Comparison of ENCODE assay signal across 11 mouse cellular contexts in genomic region chr8:122905346-122905745, GRCm38 (mm10). TPM values are rescaled to one million over a fixed set of nuclear protein-coding genes. Genes with fewer than 3 reads are reported as not detected.
DNase-seq lines count a peak whose midpoint lies in the region; ATAC-seq and TF ChIP-seq lines count a peak whose summit lies in the region.
"Had no signal": no experiment of that assay in that cellular context is flagged by ENCODE, and none has a peak within 500 bp of the region (broad histone marks: within the 10 kb centered on the region; RNA-seq: fewer than 3 reads in every experiment).

No protein-coding gene starts in this region.

- H3K4me1 ChIP-seq in kidney, embryonic 16.5 days (ENCODE audit: insufficient read depth, low read length), result 0 out of 2 replicates have a peak, but pooled peaks cover 4% of the 10 kb centered on the region
- peaks cover 10 to 16% of the 10 kb centered on the region in 2 experiments for H3K4me1 ChIP-seq in MEL (ENCODE audit: control insufficient read depth in 1 of 2, insufficient read depth in 2 of 2, low read length in 2 of 2)
- H3K4me1 ChIP-seq in hindbrain, embryonic 10.5 days (replicated peaks), result peaks cover 47% of the 10 kb centered on the region

- no peak for ATAC-seq in kidney, embryonic 16.5 days (ENCODE audit: low FRiP score, low TSS enrichment)

- H3K9ac ChIP-seq in kidney, embryonic 16.5 days (replicated peaks; ENCODE audit: low read length), result no peak overlapping the region
- H3K9ac ChIP-seq in MEL (ENCODE audit: control insufficient read depth, low read depth, low read length, poor library complexity, severe bottlenecking), result no peak overlapping the region
- H3K9ac ChIP-seq: neural tube, embryonic 15.5 days had no signal

- no peak for TF ChIP-seq POLR2A in MEL (IDR thresholded peaks at IDR 0.05; ENCODE audit: control insufficient read depth in 1 of 2, insufficient read depth in 1 of 2, low read depth in 1 of 2, low read length in 2 of 2, poor library complexity in 1 of 2)

- no peak overlapping the region for H3K4me2 ChIP-seq in kidney, embryonic 16.5 days (replicated peaks; ENCODE audit: low read depth, low read length)
- H3K4me2 ChIP-seq: neural tube, embryonic 15.5 days had no signal

- peak; percentile 60 for DNase-seq in kidney, adult 9 months
- peak; percentile 61 for DNase-seq in MEL (ENCODE audit: low read depth, low spot score)
- peak; percentile 77 for DNase-seq in adrenal gland, adult 8-10 months
- DNase-seq in gastrocnemius, postnatal 10 days, result peak; percentile 27
- no peak for DNase-seq in left cerebral cortex, postnatal 36 days (ENCODE audit: low spot score in 2 of 2)
- DNase-seq in layer of hippocampus, postnatal 10 days (ENCODE audit: low spot score in 2 of 2), result no peak
- DNase-seq in hindbrain, embryonic 10.5 days (ENCODE audit: low spot score), result no peak

- no peak for TF ChIP-seq CTCF in MEL (IDR thresholded peaks at IDR 0.05 in 2 of 3, conservative IDR thresholded peaks at IDR 0.05 in 1 of 3; ENCODE audit: control insufficient read depth in 1 of 3, insufficient read depth in 1 of 3, low read depth in 2 of 3, low read length in 3 of 3, poor library complexity in 1 of 3, severe bottlenecking in 1 of 3)

- no peak overlapping the region for H3K27ac ChIP-seq in kidney, embryonic 16.5 days (ENCODE audit: low read length)
- no peak overlapping the region for H3K27ac ChIP-seq in MEL (ENCODE audit: control insufficient read depth, low read depth, low read length)
- H3K27ac ChIP-seq in hindbrain, embryonic 10.5 days, result no peak overlapping the region

- TF ChIP-seq RAD21 in MEL (IDR thresholded peaks at IDR 0.05; ENCODE audit: low read depth, low read length), result no peak

- no peak for TF ChIP-seq EP300 in MEL (IDR thresholded peaks at IDR 0.05; ENCODE audit: low read depth in 1 of 2, low read length in 2 of 2)

- WGBS in kidney, embryonic 16.5 days, result 82% methylated on average over 4 of the region's 4 CpGs
- WGBS in hindbrain, embryonic 10.5 days, result 93% methylated on average over 4 of the region's 4 CpGs

- intact Hi-C loops in left cerebral cortex, postnatal 36 days (cut with DNase I), result loop anchor here (5.0 kb wide), 1 partner anchor 197 kb away; the partner anchor contains the start of gene Rpl13

- no peaks in the 10 kb centered on the region for H3K9me3 ChIP-seq in kidney, embryonic 16.5 days (ENCODE audit: low read length)
- no peaks in the 10 kb centered on the region for H3K9me3 ChIP-seq in MEL (replicated peaks; ENCODE audit: insufficient read depth, low read length)
- H3K9me3 ChIP-seq in hindbrain, embryonic 10.5 days, result no peaks in the 10 kb centered on the region
- H3K9me3 ChIP-seq: neural tube, embryonic 15.5 days had no signal

- H3K36me3 ChIP-seq in kidney, embryonic 16.5 days (ENCODE audit: insufficient read depth, low read length), result peaks cover 8% of the 10 kb centered on the region
- peaks cover 13 to 21% of the 10 kb centered on the region in 2 experiments for H3K36me3 ChIP-seq in MEL (ENCODE audit: control insufficient read depth in 1 of 2, insufficient read depth in 2 of 2, low read length in 2 of 2)
- H3K36me3 ChIP-seq in hindbrain, embryonic 10.5 days, result peaks cover 47% of the 10 kb centered on the region

- peaks cover 19% of the 10 kb centered on the region for H3K79me2 ChIP-seq in MEL (ENCODE audit: control insufficient read depth, insufficient read depth, low read length, poor library complexity)

- H3K27me3 ChIP-seq in kidney, embryonic 16.5 days (ENCODE audit: insufficient read depth, low read length), result no peaks in the 10 kb centered on the region
- H3K27me3 ChIP-seq in MEL (ENCODE audit: control insufficient read depth in 1 of 2, insufficient read depth in 2 of 2, low read length in 2 of 2), result no peaks in the 10 kb centered on the region
- H3K27me3 ChIP-seq in hindbrain, embryonic 10.5 days (ENCODE audit: insufficient read depth, poor library complexity, severe bottlenecking), result no peaks in the 10 kb centered on the region
- H3K27me3 ChIP-seq: neural tube, embryonic 15.5 days had no signal

- H3K4me3 ChIP-seq in kidney, embryonic 16.5 days (ENCODE audit: low read length), result no peak overlapping the region
- no peak overlapping the region for H3K4me3 ChIP-seq in MEL (ENCODE audit: control insufficient read depth in 1 of 2, insufficient read depth in 1 of 2, low read depth in 2 of 2, low read length in 2 of 2)
- H3K4me3 ChIP-seq in hindbrain, embryonic 10.5 days, result no peak overlapping the region
- H3K4me3 ChIP-seq: neural tube, embryonic 15.5 days had no signal

TF ChIP-seq in MEL, 35 proteins besides CTCF, POLR2A, EP300 and RAD21:
- peak; percentile 33; the same call in 1 of the 2 replicates for TF ChIP-seq ETS1 (IDR thresholded peaks at IDR 0.05; ENCODE audit: low read depth, low read length)
- TF ChIP-seq POLR2AphosphoS2 (IDR thresholded peaks at IDR 0.05; ENCODE audit: low read length), result no peak
TF ChIP-seq in MEL: peak in this region for 1.

RNA-seq across cellular contexts. Expression of gene Cdh15, which starts 57.6 kb away (rescaled TPM):
- 1.3 and 1.8 TPM in 2 replicates for polyA plus RNA-seq in kidney, embryonic 16.5 days (2015; fragmentation: Nextera tagmentation; extraction: Ambion mirVana)
- total RNA-seq in MEL (2012; rRNA removed), result 0.07 and 0.08 TPM in 2 replicates
- under 1 TPM in 1 of 2 experiments, not detected in 1; 0.71 TPM for polyA plus RNA-seq in MEL (2012; ENCODE audit: insufficient read depth in 1 of 2, insufficient read length in 2 of 2, low read depth in 1 of 2, low replicate concordance in 2 of 2, missing spikeins in 1 of 2)
- 1 to 10 TPM in 3 of 4 experiments, under 1 TPM in 1; 0.55 to 1.2 (median 1.2) TPM for total RNA-seq in adrenal gland, adult 8-10 months (2022)
- 10 to 100 TPM; 29.3 to 36.6 TPM for total RNA-seq in gastrocnemius, postnatal 10 days (2021)
- total RNA-seq in left cerebral cortex, postnatal 36 days (2021), result under 1 TPM; 0.59 to 0.89 TPM
- total RNA-seq in layer of hippocampus, postnatal 10 days (2021), result 1 to 10 TPM; 1.5 TPM
- polyA plus RNA-seq in hindbrain, embryonic 10.5 days (2016; fragmentation: Nextera tagmentation; extraction: Ambion mirVana), result 0.80 and 1.2 TPM in 2 replicates
- total RNA-seq: heart, adult 18-20 months had no signal
- polyA plus RNA-seq: macrophage had no signal

Comparison
In these comparisons a context has a peak if more than half of its experiments do, and no peak if none do; other contexts are left out.
1. DNase-seq: peak in kidney, adult 9 months (single experiment), MEL (single experiment), adrenal gland, adult 8-10 months (single experiment) and gastrocnemius, postnatal 10 days (single experiment); none in left cerebral cortex, postnatal 36 days (0 of 2), layer of hippocampus, postnatal 10 days (0 of 2) and hindbrain, embryonic 10.5 days (single experiment).
2. RNA of gene Cdh15, which starts 57.6 kb away (total RNA-seq): 29.3 to 36.6 TPM in gastrocnemius, postnatal 10 days; 1.5 TPM in layer of hippocampus, postnatal 10 days, 0.55 to 1.2 TPM in adrenal gland, adult 8-10 months, 0.59 to 0.89 TPM in left cerebral cortex, postnatal 36 days and 0.07 to 0.08 TPM in MEL; every median in the first group is over 10 times any median in the second.